Mouse (Mus musculus): ENCODE results near the gene C1qc. TPM values are rescaled to one million over a fixed set of nuclear protein-coding genes. Genes with fewer than 3 reads are reported as not detected.

The C1qc gene
- 3.1 TPM for polyA plus RNA-seq (2014; fragmentation: Illumina TruSeq; extraction: RNeasy Lipid Tissue Mini Kit (QIAGEN cat#74804); ENCODE audit: low read depth, low replicate concordance)

GRCm38 (mm10) chr4:136892811-136893210 lies at the start of gene C1qc:
Gene C1qc (minus strand): TSS chr4:136893065.

DNA sequence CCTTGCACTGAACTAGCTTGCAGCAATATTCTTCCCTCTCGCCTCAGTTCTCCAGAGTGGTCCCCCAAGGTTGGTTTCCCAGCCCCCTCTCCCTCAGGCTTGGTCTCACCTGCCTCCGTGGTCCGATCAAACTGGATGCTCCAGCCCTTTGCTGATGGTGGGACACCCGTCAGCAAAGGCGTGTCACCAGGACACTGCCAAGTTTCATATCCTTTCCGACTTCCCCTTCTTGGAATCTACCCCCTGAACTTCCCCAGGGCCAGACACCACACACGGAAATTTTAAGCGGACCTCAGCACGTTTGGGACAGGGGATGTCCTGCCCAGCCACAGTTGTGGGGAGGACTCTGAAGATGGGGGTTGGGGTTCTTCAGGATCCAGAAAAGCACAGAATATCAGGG lies 5.8 kb upstream of the C1qc start, which contains the start of gene C1qa:
TSS of gene C1qa (minus strand) at position 167 of the 400 bp plus-strand sequence.

GRCm38 (mm10) chr4:136886101-136886500 lies 6.8 kb downstream of the C1qc start, which contains the start of gene C1qb:
Gene C1qb (minus strand): TSS chr4:136886187.

Other genes starting within 250 kb of the C1qc start
- 2.3 TPM for gene Ephb2, start 57.1 kb downstream of the C1qc start, polyA plus RNA-seq (2014; fragmentation: Illumina TruSeq; extraction: RNeasy Lipid Tissue Mini Kit (QIAGEN cat#74804); ENCODE audit: low read depth, low replicate concordance)
- 3.3 TPM for gene C1qb, start 6.9 kb downstream of the C1qc start, polyA plus RNA-seq (2014; fragmentation: Illumina TruSeq; extraction: RNeasy Lipid Tissue Mini Kit (QIAGEN cat#74804); ENCODE audit: low read depth, low replicate concordance)
- 5.7 TPM for gene C1qa, start 5.7 kb upstream of the C1qc start, polyA plus RNA-seq (2014; fragmentation: Illumina TruSeq; extraction: RNeasy Lipid Tissue Mini Kit (QIAGEN cat#74804); ENCODE audit: low read depth, low replicate concordance)
- gene Epha8, start 63.8 kb upstream of the C1qc start, polyA plus RNA-seq (2014; fragmentation: Illumina TruSeq; extraction: RNeasy Lipid Tissue Mini Kit (QIAGEN cat#74804); ENCODE audit: low read depth, low replicate concordance): not detected
- gene Zbtb40, start 155.7 kb upstream of the C1qc start, polyA plus RNA-seq (2014; fragmentation: Illumina TruSeq; extraction: RNeasy Lipid Tissue Mini Kit (QIAGEN cat#74804); ENCODE audit: low read depth, low replicate concordance): 1.2 TPM

Measured in adrenal gland, adult 10 weeks (tissue).